Mouse (Mus musculus): ENCODE measurements around the gene Clip1. TPM values are rescaled to one million over a fixed set of nuclear protein-coding genes. Genes with fewer than 3 reads are reported as not detected.
A peak's percentile ranks its signal among the peaks of the same experiment; 100 is the strongest.
"Not testable (repeated sequence)": the region's sequence is repeated elsewhere in the genome, so short reads cannot be mapped to it uniquely, and the experiment has no call there.

Clip1 gene
- polyA plus RNA-seq (2012; rRNA removed) = 17.1 and 17.6 TPM in 2 replicates

DNA sequence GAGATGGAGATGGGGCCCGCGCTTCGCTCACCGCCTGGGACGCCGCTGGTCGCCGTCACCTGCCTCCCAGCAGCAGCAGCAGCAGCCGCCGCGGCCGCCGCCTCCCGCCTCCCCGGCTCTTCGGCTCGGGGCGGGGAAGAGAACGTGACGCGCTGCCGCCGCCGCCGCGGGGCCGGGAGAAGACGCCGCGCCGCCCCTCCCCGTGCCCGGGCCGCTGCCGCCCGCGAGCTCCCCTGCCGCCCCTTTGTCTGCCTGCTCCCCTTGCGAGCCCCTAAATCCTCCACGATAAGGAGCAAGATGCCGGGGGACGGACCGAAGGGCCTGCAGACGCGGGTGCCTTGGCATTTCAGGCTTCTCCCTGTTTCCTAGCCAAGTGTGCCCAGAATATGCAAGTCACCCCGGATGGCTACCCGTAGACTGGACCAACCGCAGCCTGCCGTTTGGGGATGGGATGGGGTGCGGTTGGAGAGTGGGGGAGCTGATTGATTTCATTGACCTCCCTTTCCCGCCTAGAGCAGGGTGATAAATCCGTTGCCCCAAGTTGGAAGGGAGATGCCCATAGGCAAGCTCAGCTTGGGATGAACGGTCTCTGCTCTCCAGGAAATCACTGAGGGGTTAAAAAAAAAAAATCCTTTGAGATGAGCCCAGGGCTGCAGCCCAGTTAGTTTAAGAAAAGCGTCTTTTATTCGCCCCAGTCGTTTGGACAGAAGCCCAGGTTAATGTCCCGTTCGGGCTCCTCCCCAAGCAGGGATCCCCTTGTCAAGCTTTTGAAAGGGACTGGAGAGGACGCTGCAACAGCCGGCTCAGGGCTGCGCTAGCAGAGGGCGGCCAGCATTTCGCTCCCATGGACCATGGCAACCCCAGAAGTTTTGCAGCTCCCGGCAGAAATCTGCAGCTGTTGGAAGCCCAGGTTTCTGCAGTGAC is at the start of gene Clip1:
TSS of gene Clip1 (minus strand) at position 398 of the 924 bp plus-strand sequence.
- 3% methylated on average over 55 of the region's 64 CpGs for WGBS
- Histone ChIP-seq H3K27me3 (ENCODE audit: control insufficient read depth, insufficient read depth, low read length) (no peaks in the 10 kb centered on the region), H3K36me3 (ENCODE audit: control insufficient read depth, insufficient read depth, low read length) (no peaks in the 10 kb centered on the region), H3K4me1 (replicated peaks; ENCODE audit: control insufficient read depth, insufficient read depth, low read length) (peaks cover 19% of the 10 kb centered on the region), H3K4me3 (ENCODE audit: control insufficient read depth, insufficient read depth, low read length) (peak within 1 kb of the TSS; percentile 99), H3K27ac (ENCODE audit: control insufficient read depth, insufficient read depth, low read length) (peak within 1 kb of the TSS; percentile 6; the same call in 1 of the 2 replicates)
- TF ChIP-seq CTCF (IDR thresholded peaks at IDR 0.05; ENCODE audit: borderline replicate concordance, control insufficient read depth, extremely low read depth, insufficient read depth, low read length, poor library complexity) = no peak
- peak; percentile 58; the same call in 1 of the 2 replicates for TF ChIP-seq POLR2A (IDR thresholded peaks at IDR 0.05; ENCODE audit: control insufficient read depth, extremely low read depth, insufficient read depth, low read length, poor library complexity)
- DNase-seq = no peak

GRCm38 (mm10) chr5:123730981-123731380 is 46.6 kb upstream of the Clip1 start:
- 97% methylated on average over 2 of the region's 2 CpGs for WGBS
- H3K36me3 ChIP-seq (ENCODE audit: control insufficient read depth, insufficient read depth, low read length) = peaks cover 85% of the 10 kb centered on the region
- no peaks in the 10 kb centered on the region for H3K27me3 ChIP-seq (ENCODE audit: control insufficient read depth, insufficient read depth, low read length)
- H3K4me1 ChIP-seq (replicated peaks; ENCODE audit: control insufficient read depth, insufficient read depth, low read length) = no peaks in the 10 kb centered on the region
- no peak for DNase-seq
- H3K4me3 ChIP-seq (ENCODE audit: control insufficient read depth, insufficient read depth, low read length) = no peak overlapping the region
- TF ChIP-seq CTCF (IDR thresholded peaks at IDR 0.05; ENCODE audit: borderline replicate concordance, control insufficient read depth, extremely low read depth, insufficient read depth, low read length, poor library complexity) (no peak), POLR2A (IDR thresholded peaks at IDR 0.05; ENCODE audit: control insufficient read depth, extremely low read depth, insufficient read depth, low read length, poor library complexity) (no peak)
- H3K27ac ChIP-seq (ENCODE audit: control insufficient read depth, insufficient read depth, low read length) = no peak overlapping the region

- not testable (repeated sequence) for H3K27ac ChIP-seq (ENCODE audit: control insufficient read depth, insufficient read depth, low read length); DNase-seq; H3K4me3 ChIP-seq (ENCODE audit: control insufficient read depth, insufficient read depth, low read length); H3K4me1 ChIP-seq (replicated peaks; ENCODE audit: control insufficient read depth, insufficient read depth, low read length); H3K27me3 ChIP-seq (ENCODE audit: control insufficient read depth, insufficient read depth, low read length)
- H3K36me3 ChIP-seq (ENCODE audit: control insufficient read depth, insufficient read depth, low read length) = peaks cover 14% of the 10 kb centered on the region
- WGBS = 83% methylated on average over 7 of the region's 7 CpGs
These were observed 39.4 kb upstream of the Clip1 start for GRCm38 (mm10) chr5:123723816-123724215.

DNA sequence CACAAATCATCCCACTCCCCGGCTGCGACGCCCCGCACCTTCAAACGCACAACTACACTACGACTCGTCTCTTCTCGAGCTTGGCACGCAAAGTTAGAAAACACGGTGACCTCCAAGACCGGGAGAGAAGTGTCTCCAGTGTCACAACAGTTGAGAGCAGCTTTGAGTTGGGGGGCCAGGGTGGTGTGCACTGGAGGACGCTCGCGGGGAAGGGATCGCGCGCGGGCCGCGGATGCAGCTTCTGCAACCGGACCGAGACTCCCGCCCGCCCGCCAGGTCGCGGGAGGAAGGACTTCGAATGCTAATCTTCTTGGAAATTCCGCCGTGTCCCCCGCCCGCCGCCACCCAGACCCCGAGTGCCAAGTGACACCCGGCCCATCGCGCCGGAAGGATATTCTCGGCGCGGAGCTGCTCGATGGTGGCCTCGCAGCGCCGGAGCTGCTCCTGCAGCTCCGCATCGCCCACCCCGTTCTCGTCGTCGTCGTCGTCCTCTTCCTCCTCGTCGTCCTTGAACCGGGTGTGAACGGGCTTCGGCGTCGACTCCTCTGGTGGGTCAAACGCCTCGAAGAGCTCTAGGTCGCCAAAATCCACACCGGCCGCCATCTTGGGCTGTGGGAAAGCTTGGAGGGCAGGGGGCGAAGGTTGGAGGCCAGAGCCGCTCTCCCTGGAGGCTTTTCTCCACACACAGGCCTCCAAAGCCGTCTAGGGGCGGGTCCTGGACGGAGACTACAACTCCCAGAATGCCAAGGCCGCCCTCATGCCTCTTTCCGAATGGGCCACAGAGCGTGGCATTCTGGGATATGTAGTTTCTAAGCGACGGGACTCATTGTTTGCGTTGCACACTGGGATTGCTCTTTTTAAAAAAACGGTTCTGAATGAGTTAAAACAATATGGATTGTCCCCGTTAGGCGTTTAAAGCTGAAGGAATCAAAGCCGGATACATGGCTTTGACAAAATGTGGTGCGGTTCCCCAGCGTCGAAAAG is 36.2 kb upstream of the Clip1 start, which contains the start of gene Zcchc8:
TSS of gene Zcchc8 (minus strand) at position 773 of the 984 bp plus-strand sequence.
- H3K4me3 ChIP-seq (ENCODE audit: control insufficient read depth, insufficient read depth, low read length) = peak within 1 kb of the TSS; percentile 98
- H3K27ac ChIP-seq (ENCODE audit: control insufficient read depth, insufficient read depth, low read length) = peak within 1 kb of the TSS; percentile 77
- peak; percentile 84 for TF ChIP-seq POLR2A (IDR thresholded peaks at IDR 0.05; ENCODE audit: control insufficient read depth, extremely low read depth, insufficient read depth, low read length, poor library complexity)
- peak; percentile 9; the same call in 1 of the 2 replicates for TF ChIP-seq CTCF (IDR thresholded peaks at IDR 0.05; ENCODE audit: borderline replicate concordance, control insufficient read depth, extremely low read depth, insufficient read depth, low read length, poor library complexity)
- no peaks in the 10 kb centered on the region for H3K4me1 ChIP-seq (replicated peaks; ENCODE audit: control insufficient read depth, insufficient read depth, low read length)
- H3K27me3 ChIP-seq (ENCODE audit: control insufficient read depth, insufficient read depth, low read length) = no peaks in the 10 kb centered on the region
- peaks cover 3% of the 10 kb centered on the region; the same call in 1 of the 2 replicates for H3K36me3 ChIP-seq (ENCODE audit: control insufficient read depth, insufficient read depth, low read length)
- WGBS = under 1% methylated on average over 83 of the region's 83 CpGs
- peak; percentile 95 for DNase-seq

DNA sequence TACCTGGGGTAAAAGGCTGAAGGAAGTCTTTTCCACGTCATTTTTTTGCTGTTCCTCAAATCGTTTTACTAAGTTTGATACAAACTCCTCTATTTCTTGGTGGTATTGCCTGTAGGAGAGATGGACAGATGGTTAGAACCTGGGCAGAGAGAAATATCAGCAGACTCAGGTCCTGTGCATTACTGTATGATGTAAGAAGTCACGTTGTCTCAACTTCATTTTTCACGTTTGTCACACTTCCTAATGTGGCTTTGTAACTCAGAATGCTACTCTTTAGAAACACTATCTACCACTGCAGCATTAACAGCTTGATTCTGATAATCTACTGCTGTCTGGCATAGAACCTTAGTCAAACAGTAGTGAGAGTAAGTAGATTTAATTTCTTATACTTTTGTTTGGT is 30.2 kb upstream of the Clip1 start:
- Histone ChIP-seq H3K27ac (ENCODE audit: control insufficient read depth, insufficient read depth, low read length) (no peak overlapping the region), H3K4me3 (ENCODE audit: control insufficient read depth, insufficient read depth, low read length) (no peak overlapping the region), H3K36me3 (ENCODE audit: control insufficient read depth, insufficient read depth, low read length) (peaks cover 53% of the 10 kb centered on the region), H3K4me1 (replicated peaks; ENCODE audit: control insufficient read depth, insufficient read depth, low read length) (no peaks in the 10 kb centered on the region), H3K27me3 (ENCODE audit: control insufficient read depth, insufficient read depth, low read length) (no peaks in the 10 kb centered on the region)
- no peak for DNase-seq
- TF ChIP-seq POLR2A (IDR thresholded peaks at IDR 0.05; ENCODE audit: control insufficient read depth, extremely low read depth, insufficient read depth, low read length, poor library complexity) (no peak), CTCF (IDR thresholded peaks at IDR 0.05; ENCODE audit: borderline replicate concordance, control insufficient read depth, extremely low read depth, insufficient read depth, low read length, poor library complexity) (no peak)
- WGBS = 93% methylated on average over 4 of the region's 4 CpGs

- Histone ChIP-seq H3K27me3 (ENCODE audit: control insufficient read depth, insufficient read depth, low read length) (no peaks in the 10 kb centered on the region), H3K27ac (ENCODE audit: control insufficient read depth, insufficient read depth, low read length) (no peak overlapping the region), H3K4me3 (ENCODE audit: control insufficient read depth, insufficient read depth, low read length) (no peak overlapping the region), H3K4me1 (replicated peaks; ENCODE audit: control insufficient read depth, insufficient read depth, low read length) (no peaks in the 10 kb centered on the region), H3K36me3 (ENCODE audit: control insufficient read depth, insufficient read depth, low read length) (peaks cover 62% of the 10 kb centered on the region)
- no peak for DNase-seq
- 95% methylated on average over 6 of the region's 6 CpGs for WGBS
- TF ChIP-seq POLR2A (IDR thresholded peaks at IDR 0.05; ENCODE audit: control insufficient read depth, extremely low read depth, insufficient read depth, low read length, poor library complexity) (no peak), CTCF (IDR thresholded peaks at IDR 0.05; ENCODE audit: borderline replicate concordance, control insufficient read depth, extremely low read depth, insufficient read depth, low read length, poor library complexity) (no peak)
These were observed 29.4 kb upstream of the Clip1 start for GRCm38 (mm10) chr5:123713782-123714181.

Data from thymus, adult 2 months (tissue).